Mouse (Mus musculus): ENCODE data around the gene Cit.

DNA sequence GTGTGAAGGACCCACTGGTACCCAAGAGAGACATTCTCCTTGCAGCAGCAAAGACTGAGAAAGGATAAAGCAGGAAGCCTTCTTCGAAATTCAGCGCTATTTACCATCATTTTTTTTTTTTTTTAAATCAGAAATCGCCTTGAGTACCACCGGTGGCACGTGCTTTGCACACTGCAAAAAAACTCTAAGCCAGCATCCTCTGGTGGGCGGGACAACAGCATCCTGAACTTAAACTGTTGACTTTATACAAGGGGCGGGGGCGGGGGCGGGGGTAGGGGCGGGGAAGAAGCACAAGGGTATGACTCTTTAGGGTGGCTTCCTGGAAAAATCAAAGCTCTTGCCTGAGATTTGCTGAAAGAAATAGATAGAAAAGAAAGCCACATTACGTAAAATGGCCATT lies 194.6 kb downstream of the Cit start:
- TF ChIP-seq CTCF (IDR thresholded peaks at IDR 0.05) (no peak), EP300 (IDR thresholded peaks at IDR 0.05) (no peak)
